12 mouse cellular contexts compared by ENCODE assay signal in the genomic region with DNA sequence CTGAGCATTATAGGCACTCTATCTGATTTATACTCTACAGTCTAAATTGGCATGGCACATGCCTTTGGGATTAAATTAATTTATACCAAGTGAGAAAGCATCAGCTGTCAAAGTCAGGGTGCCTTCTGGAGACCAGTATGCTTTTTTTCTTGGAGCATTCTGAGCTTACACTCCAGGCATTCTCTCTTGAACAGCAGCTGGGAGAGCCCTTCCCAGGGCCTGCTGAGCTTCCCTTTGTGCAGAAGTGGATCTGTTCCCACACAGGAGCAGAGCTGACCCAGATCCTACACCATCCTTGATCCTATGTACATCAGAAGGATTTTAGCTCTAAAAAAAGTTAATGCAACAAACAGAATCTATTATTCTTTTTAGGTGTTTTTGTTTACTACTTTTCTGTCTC. TPM values are rescaled to one million over a fixed set of nuclear protein-coding genes. Genes with fewer than 3 reads are reported as not detected.
A peak's percentile ranks its signal among the peaks of the same experiment; 100 is the strongest.
DNase-seq lines count a peak whose midpoint lies in the region; ATAC-seq and TF ChIP-seq lines count a peak whose summit lies in the region.
"Had no signal": no experiment of that assay in that cellular context is flagged by ENCODE, and none has a peak within 500 bp of the region (broad histone marks: within the 10 kb centered on the region; RNA-seq: fewer than 3 reads in every experiment).

No protein-coding gene starts in this region.

- H3K9me3 ChIP-seq in midbrain, embryonic 10.5 days (replicated peaks) = no peaks in the 10 kb centered on the region
- no peaks in the 10 kb centered on the region for H3K9me3 ChIP-seq in midbrain, embryonic 16.5 days (replicated peaks; ENCODE audit: control insufficient read depth, low read length, poor library complexity, severe bottlenecking)
- H3K9me3 ChIP-seq in forebrain, embryonic 11.5 days (ENCODE audit: control insufficient read depth, low read length) = no peaks in the 10 kb centered on the region
- H3K9me3 ChIP-seq in neural tube, embryonic 14.5 days (ENCODE audit: control insufficient read depth, low read length) = no peaks in the 10 kb centered on the region
- no peaks in the 10 kb centered on the region for H3K9me3 ChIP-seq in stomach, postnatal 0 days (ENCODE audit: control insufficient read depth, low read length)
- H3K9me3 ChIP-seq: heart, embryonic 10.5 days had no signal

- ATAC-seq in midbrain, embryonic 16.5 days = no peak
- ATAC-seq in forebrain, embryonic 11.5 days (replicated peaks; ENCODE audit: low FRiP score) = peak; percentile 73; the same call in 1 of the 2 replicates
- ATAC-seq in neural tube, embryonic 14.5 days (ENCODE audit: low read depth) = peak; percentile 63; the same call in 1 of the 2 replicates
- no peak for ATAC-seq in stomach, postnatal 0 days (ENCODE audit: low FRiP score, low TSS enrichment)

- TF ChIP-seq EP300 in stomach, postnatal 0 days (optimal IDR thresholded peaks at IDR 0.05) = no peak

- TF ChIP-seq CTCF in layer of hippocampus, adult 2 months (conservative IDR thresholded peaks at IDR 0.05) = no peak
- TF ChIP-seq CTCF in stomach, postnatal 0 days (IDR thresholded peaks at IDR 0.05; ENCODE audit: low read depth) = no peak

- no peaks in the 10 kb centered on the region for H3K27me3 ChIP-seq in midbrain, embryonic 10.5 days (ENCODE audit: low read depth, poor library complexity, severe bottlenecking)
- no peaks in the 10 kb centered on the region for H3K27me3 ChIP-seq in midbrain, embryonic 16.5 days (ENCODE audit: control insufficient read depth, insufficient read depth, low read depth, low read length)
- H3K27me3 ChIP-seq in forebrain, embryonic 11.5 days (ENCODE audit: control insufficient read depth, insufficient read depth, low read length) = no peaks in the 10 kb centered on the region
- no peaks in the 10 kb centered on the region for H3K27me3 ChIP-seq in neural tube, embryonic 14.5 days (ENCODE audit: control insufficient read depth, insufficient read depth, low read length)
- H3K27me3 ChIP-seq in stomach, postnatal 0 days (ENCODE audit: control insufficient read depth, insufficient read depth, low read length) = no peaks in the 10 kb centered on the region

- no peak overlapping the region for H3K4me2 ChIP-seq in midbrain, embryonic 16.5 days (ENCODE audit: low read length)
- no peak overlapping the region for H3K4me2 ChIP-seq in forebrain, embryonic 11.5 days (ENCODE audit: low read depth, low read length, severe bottlenecking)
- H3K4me2 ChIP-seq in neural tube, embryonic 14.5 days (ENCODE audit: low read depth, low read length) = no peak overlapping the region
- H3K4me2 ChIP-seq in stomach, postnatal 0 days (replicated peaks; ENCODE audit: low read depth) = no peak overlapping the region

- peaks cover 65% of the 10 kb centered on the region for H3K4me1 ChIP-seq in midbrain, embryonic 10.5 days
- peaks cover 4% of the 10 kb centered on the region for H3K4me1 ChIP-seq in midbrain, embryonic 16.5 days (ENCODE audit: control insufficient read depth, insufficient read depth, low read length)
- peaks cover 4% of the 10 kb centered on the region; the same call in 1 of the 2 replicates for H3K4me1 ChIP-seq in forebrain, embryonic 11.5 days (replicated peaks; ENCODE audit: control insufficient read depth, insufficient read depth, low read length)
- H3K4me1 ChIP-seq in neural tube, embryonic 14.5 days (ENCODE audit: control insufficient read depth, insufficient read depth, low read length) = peaks cover 15% of the 10 kb centered on the region
- H3K4me1 ChIP-seq in stomach, postnatal 0 days (replicated peaks; ENCODE audit: control insufficient read depth, insufficient read depth) = no peaks in the 10 kb centered on the region

- H3K27ac ChIP-seq in midbrain, embryonic 10.5 days (replicated peaks) = peak overlapping the region; percentile 82
- no peak overlapping the region for H3K27ac ChIP-seq in midbrain, embryonic 16.5 days (ENCODE audit: low read length)
- H3K27ac ChIP-seq in forebrain, embryonic 11.5 days (ENCODE audit: low read depth, low read length) = peak overlapping the region; percentile 42; the same call in 1 of the 2 replicates
- H3K27ac ChIP-seq in layer of hippocampus, adult 2 months = peak overlapping the region; percentile 72
- H3K27ac ChIP-seq in neural tube, embryonic 14.5 days (ENCODE audit: low read depth, low read length) = peak overlapping the region; percentile 48; the same call in 1 of the 2 replicates
- H3K27ac ChIP-seq in stomach, postnatal 0 days (replicated peaks) = no peak overlapping the region
- H3K27ac ChIP-seq: heart, embryonic 10.5 days had no signal

- H3K9ac ChIP-seq in midbrain, embryonic 16.5 days (ENCODE audit: low read depth, low read length) = no peak overlapping the region
- H3K9ac ChIP-seq in forebrain, embryonic 11.5 days (ENCODE audit: low read length) = no peak overlapping the region
- no peak overlapping the region for H3K9ac ChIP-seq in neural tube, embryonic 14.5 days (replicated peaks; ENCODE audit: low read depth, low read length)
- no peak overlapping the region for H3K9ac ChIP-seq in stomach, postnatal 0 days (ENCODE audit: low read length)

- no peaks in the 10 kb centered on the region for H3K36me3 ChIP-seq in midbrain, embryonic 10.5 days
- H3K36me3 ChIP-seq in midbrain, embryonic 16.5 days (ENCODE audit: control insufficient read depth, insufficient read depth, low read length) = no peaks in the 10 kb centered on the region
- no peaks in the 10 kb centered on the region for H3K36me3 ChIP-seq in forebrain, embryonic 11.5 days (ENCODE audit: control insufficient read depth, insufficient read depth, low read length)
- H3K36me3 ChIP-seq in neural tube, embryonic 14.5 days (ENCODE audit: control insufficient read depth, insufficient read depth, low read length) = no peaks in the 10 kb centered on the region
- H3K36me3 ChIP-seq in stomach, postnatal 0 days (ENCODE audit: control insufficient read depth, insufficient read depth, low read length) = no peaks in the 10 kb centered on the region
- H3K36me3 ChIP-seq: heart, embryonic 10.5 days had no signal

- peak; percentile 40 for DNase-seq in midbrain, embryonic 10.5 days (ENCODE audit: low spot score)
- DNase-seq in forebrain, embryonic 11.5 days (ENCODE audit: low spot score) = no peak
- DNase-seq in layer of hippocampus, adult 2 months (ENCODE audit: low spot score in 2 of 2) = peak; percentile 23 to 35
- DNase-seq in urinary bladder, adult 2 months (ENCODE audit: low spot score) = no peak
- DNase-seq in stomach, postnatal 0 days (ENCODE audit: low spot score) = no peak
- no peak for DNase-seq in right cerebral cortex, postnatal 4 days
- DNase-seq: lung, postnatal 4 days; right cerebral cortex, adult 18-20 months had no signal

- H3K4me3 ChIP-seq in midbrain, embryonic 10.5 days = 0 out of 2 replicates have a peak overlapping the region, but pooled peaks have one; percentile 19
- H3K4me3 ChIP-seq in midbrain, embryonic 16.5 days (ENCODE audit: low read depth, low read length) = no peak overlapping the region
- no peak overlapping the region for H3K4me3 ChIP-seq in forebrain, embryonic 11.5 days (ENCODE audit: low read depth, low read length)
- no peak overlapping the region for H3K4me3 ChIP-seq in layer of hippocampus, adult 2 months
- H3K4me3 ChIP-seq in neural tube, embryonic 14.5 days (ENCODE audit: low read depth, low read length) = no peak overlapping the region
- no peak overlapping the region for H3K4me3 ChIP-seq in stomach, postnatal 0 days (ENCODE audit: low read depth, low read length)
- H3K4me3 ChIP-seq: erythroblast, embryonic 14.5 days; heart, embryonic 10.5 days had no signal

RNA-seq across cellular contexts. Expression of a gene that starts 49.7 kb away (rescaled TPM):
- polyA plus RNA-seq in midbrain, embryonic 10.5 days (2016; fragmentation: Nextera tagmentation; extraction: Ambion mirVana) = 13.4 and 14.6 TPM in 2 replicates
- 1.3 and 1.6 TPM in 2 replicates for polyA plus RNA-seq in midbrain, embryonic 16.5 days (2015; fragmentation: Nextera tagmentation; extraction: Ambion mirVana)
- 20.4 and 22.0 TPM in 2 replicates for polyA plus RNA-seq in forebrain, embryonic 11.5 days (2014; fragmentation: Nextera tagmentation; extraction: Ambion mirVana)
- 10 to 100 TPM; 10.0 to 11.8 TPM for total RNA-seq in layer of hippocampus, adult 2 months (2021)
- 3.1 and 4.4 TPM in 2 replicates for polyA plus RNA-seq in neural tube, embryonic 14.5 days (2014; fragmentation: Nextera tagmentation; extraction: Ambion mirVana)
- 2.7 and 3.3 TPM in 2 replicates for polyA plus RNA-seq in urinary bladder, adult 2 months (2012; rRNA removed)
- polyA plus RNA-seq in stomach, postnatal 0 days (2015; fragmentation: Nextera tagmentation; extraction: Ambion mirVana) = 0.56 and 0.65 TPM in 2 replicates

RNA-seq across cellular contexts. Expression of a gene that starts 57.5 kb away (rescaled TPM):
- 0.35 and 1.2 TPM in 2 replicates for polyA plus RNA-seq in midbrain, embryonic 10.5 days (2016; fragmentation: Nextera tagmentation; extraction: Ambion mirVana)
- polyA plus RNA-seq in midbrain, embryonic 16.5 days (2015; fragmentation: Nextera tagmentation; extraction: Ambion mirVana) = 9.6 and 19.9 TPM in 2 replicates
- 0.45 and 0.47 TPM in 2 replicates for polyA plus RNA-seq in forebrain, embryonic 11.5 days (2014; fragmentation: Nextera tagmentation; extraction: Ambion mirVana)
- total RNA-seq in layer of hippocampus, adult 2 months (2021) = 10 to 100 TPM; 57.4 to 61.9 TPM
- 17.2 and 29.1 TPM in 2 replicates for polyA plus RNA-seq in neural tube, embryonic 14.5 days (2014; fragmentation: Nextera tagmentation; extraction: Ambion mirVana)
- polyA plus RNA-seq in urinary bladder, adult 2 months (2012; rRNA removed) = 0.06 TPM in 1 of 2 replicates, not detected in the other
- polyA plus RNA-seq in stomach, postnatal 0 days (2015; fragmentation: Nextera tagmentation; extraction: Ambion mirVana) = 0.10 and 0.13 TPM in 2 replicates

Comparison
In these comparisons a context has a peak if more than half of its experiments do, and no peak if none do; other contexts are left out.
1. H3K27ac ChIP-seq: peak in midbrain, embryonic 10.5 days (single experiment), forebrain, embryonic 11.5 days (single experiment), layer of hippocampus, adult 2 months (single experiment) and neural tube, embryonic 14.5 days (single experiment); none in midbrain, embryonic 16.5 days (single experiment) and stomach, postnatal 0 days (single experiment).
2. DNase-seq: peak in midbrain, embryonic 10.5 days (single experiment) and layer of hippocampus, adult 2 months (2 of 2); none in forebrain, embryonic 11.5 days (single experiment), urinary bladder, adult 2 months (single experiment), stomach, postnatal 0 days (single experiment) and right cerebral cortex, postnatal 4 days (single experiment).
3. ATAC-seq: peak in forebrain, embryonic 11.5 days (single experiment) and neural tube, embryonic 14.5 days (single experiment); none in midbrain, embryonic 16.5 days (single experiment) and stomach, postnatal 0 days (single experiment).